Mouse (Mus musculus) testis, adult 2 months (tissue): ENCODE measurements at regions not wholly inside any gene's neighbourhood (a gene's known extent, or its start where the extent isn't known, plus 50 kb on each side); places are given as distances from the start of the nearest gene placed in this dataset.

Source experiments
- H3K27ac ChIP-seq: fragments of 200-500 bp; 2 replicates; pipeline ENCODE4 v1.5.1; 2012; ENCODE audit warnings: low read depth, low read length; ENCODE audit not compliant: control insufficient read depth, insufficient read depth
- H3K27me3 ChIP-seq: fragments of 200-500 bp; 2 replicates; pipeline ENCODE4 v1.6.1; 2012; ENCODE audit warnings: mild to moderate bottlenecking, low read length, moderate library complexity; ENCODE audit not compliant: control insufficient read depth, insufficient read depth
- H3K36me3 ChIP-seq: fragments of 200-500 bp; 2 replicates; pipeline ENCODE4 v1.6.1; 2012; ENCODE audit warnings: mild to moderate bottlenecking, low read length; ENCODE audit not compliant: control insufficient read depth, insufficient read depth
- H3K4me1 ChIP-seq: fragments of 200-500 bp; 2 replicates; pipeline ENCODE4 v1.6.1; 2012; ENCODE audit warnings: low read length; ENCODE audit not compliant: control insufficient read depth, insufficient read depth
- H3K4me3 ChIP-seq: fragments of 200-500 bp; 2 replicates; pipeline ENCODE4 v1.5.1; 2012; ENCODE audit warnings: low read depth, mild to moderate bottlenecking, low read length, moderate library complexity, mixed read lengths; ENCODE audit not compliant: control insufficient read depth
- CTCF ChIP-seq: fragments of 200-500 bp; IDR thresholded peaks from 2 replicates; pipeline ENCODE4 v1.5.1; 2012; ENCODE audit warnings: low read depth, mild to moderate bottlenecking, inconsistent platforms, low read length, moderate library complexity; ENCODE audit not compliant: control insufficient read depth, insufficient read depth, insufficient replicate concordance
- POLR2A ChIP-seq: fragments of 200-500 bp; IDR thresholded peaks from 2 replicates; pipeline ENCODE4 v1.6.1; 2012; ENCODE audit warnings: low read depth, mild to moderate bottlenecking, inconsistent platforms, low read length, moderate library complexity; ENCODE audit not compliant: control insufficient read depth

GRCm38 (mm10) chr13:60434221-60435210, 167.2 kb upstream of the Dapk1 start:
- peaks cover 5% of the 10 kb centered on the region for H3K4me1 ChIP-seq
- no peak overlapping the region for H3K4me3 ChIP-seq
- TF ChIP-seq CTCF (no peak), POLR2A (no peak)
- no peaks in the 10 kb centered on the region for H3K36me3 ChIP-seq
- no peaks in the 10 kb centered on the region for H3K27me3 ChIP-seq
- no peak overlapping the region for H3K27ac ChIP-seq

GRCm38 (mm10) chr13:60435333-60435732, 166.4 kb upstream of the Dapk1 start:
- Histone ChIP-seq H3K36me3 (no peaks in the 10 kb centered on the region), H3K27me3 (no peaks in the 10 kb centered on the region), H3K4me1 (peaks cover 5% of the 10 kb centered on the region), H3K27ac (no peak overlapping the region), H3K4me3 (no peak overlapping the region)
- TF ChIP-seq CTCF (no peak), POLR2A (no peak)

GRCm38 (mm10) chr13:60438177-60438576, 163.6 kb upstream of the Dapk1 start:
- TF ChIP-seq CTCF (no peak), POLR2A (no peak)
- Histone ChIP-seq H3K36me3 (no peaks in the 10 kb centered on the region), H3K27ac (no peak overlapping the region), H3K27me3 (no peaks in the 10 kb centered on the region), H3K4me3 (no peak overlapping the region), H3K4me1 (peaks cover 5% of the 10 kb centered on the region)

- Histone ChIP-seq H3K27me3 (no peaks in the 10 kb centered on the region), H3K27ac (no peak overlapping the region)
- TF ChIP-seq CTCF (no peak), POLR2A (no peak)
Measured at GRCm38 (mm10) chr13:60440586-60440985, 161.2 kb upstream of the Dapk1 start.

GRCm38 (mm10) chr13:60445164-60445563, 156.6 kb upstream of the Dapk1 start:
- H3K27me3 ChIP-seq = no peaks in the 10 kb centered on the region
- H3K27ac ChIP-seq = no peak overlapping the region
- H3K36me3 ChIP-seq = no peaks in the 10 kb centered on the region
- TF ChIP-seq POLR2A = no peak
- TF ChIP-seq CTCF = no peak
- no peaks in the 10 kb centered on the region for H3K4me1 ChIP-seq
- no peak overlapping the region for H3K4me3 ChIP-seq

More at GRCm38 (mm10) chr13:60440586-60440985, 161.2 kb upstream of the Dapk1 start:
- H3K36me3 ChIP-seq = no peaks in the 10 kb centered on the region
- H3K4me3 ChIP-seq = no peak overlapping the region
- H3K4me1 ChIP-seq = peaks cover 3% of the 10 kb centered on the region; the same call in 1 of the 2 replicates

GRCm38 (mm10) chr13:60446926-60447325, 154.8 kb upstream of the Dapk1 start:
- Histone ChIP-seq H3K27ac (no peak overlapping the region), H3K4me1 (no peaks in the 10 kb centered on the region), H3K27me3 (no peaks in the 10 kb centered on the region), H3K4me3 (no peak overlapping the region), H3K36me3 (no peaks in the 10 kb centered on the region)
- TF ChIP-seq CTCF (no peak), POLR2A (no peak)

GRCm38 (mm10) chr13:60450721-60451506, 150.8 kb upstream of the Dapk1 start:
- Histone ChIP-seq H3K27me3 (no peaks in the 10 kb centered on the region), H3K4me1 (peaks cover 6% of the 10 kb centered on the region), H3K36me3 (no peaks in the 10 kb centered on the region), H3K27ac (no peak overlapping the region), H3K4me3 (no peak overlapping the region)
- TF ChIP-seq CTCF (no peak), POLR2A (no peak)
